Mouse (Mus musculus): Measurements from ENCODE around the gene 6430571L13Rik. TPM values are rescaled to one million over a fixed set of nuclear protein-coding genes. Genes with fewer than 3 reads are reported as not detected.

The 6430571L13Rik gene
- total RNA-seq, 2 experiments from 2014 or later: not detected

GRCm38 (mm10) chr9:107336386-107336785 is 4.0 kb upstream of the 6430571L13Rik start:
- no peak for ATAC-seq (ENCODE audit: poor library complexity, severe bottlenecking)

DNA sequence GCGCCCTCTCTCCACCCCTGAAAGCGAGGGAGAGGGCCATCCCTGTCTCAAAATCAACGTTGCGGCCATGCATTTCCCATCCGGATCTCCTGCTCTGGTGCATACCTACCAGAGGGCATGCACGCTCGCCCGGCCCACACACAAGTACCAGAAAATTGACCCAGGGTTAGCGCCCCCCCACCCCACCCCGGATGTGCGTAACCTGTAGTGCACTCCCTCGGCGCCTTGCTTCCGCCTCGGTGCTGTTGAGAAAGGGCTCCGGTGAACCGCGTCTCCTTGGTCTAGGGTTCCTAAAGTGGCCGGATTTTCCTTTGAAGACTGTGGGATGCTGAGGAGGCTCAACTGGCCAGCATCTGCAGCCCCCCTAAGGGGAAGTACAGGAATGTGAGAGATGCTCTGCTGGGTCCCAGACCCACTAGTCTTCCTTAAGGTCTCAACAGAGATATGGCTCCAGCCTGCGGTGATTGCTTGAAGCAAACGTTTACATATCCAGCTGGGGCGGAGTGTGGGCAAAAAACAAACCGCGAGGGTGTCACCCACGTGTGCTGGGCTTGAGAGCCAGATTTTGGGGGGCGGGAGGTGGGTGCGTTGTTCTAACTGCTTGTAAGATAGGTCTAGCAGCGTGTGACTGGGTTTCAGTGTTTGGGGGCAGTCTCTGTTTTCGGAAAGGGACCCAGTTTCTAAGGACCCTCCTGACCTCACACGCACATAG is 2.1 kb upstream of the 6430571L13Rik start, which contains the start of gene Hemk1:
Gene Hemk1 (minus strand): TSS at position 179 of the 712 bp plus-strand sequence.
- ATAC-seq (ENCODE audit: poor library complexity, severe bottlenecking): peak; percentile 76

DNA sequence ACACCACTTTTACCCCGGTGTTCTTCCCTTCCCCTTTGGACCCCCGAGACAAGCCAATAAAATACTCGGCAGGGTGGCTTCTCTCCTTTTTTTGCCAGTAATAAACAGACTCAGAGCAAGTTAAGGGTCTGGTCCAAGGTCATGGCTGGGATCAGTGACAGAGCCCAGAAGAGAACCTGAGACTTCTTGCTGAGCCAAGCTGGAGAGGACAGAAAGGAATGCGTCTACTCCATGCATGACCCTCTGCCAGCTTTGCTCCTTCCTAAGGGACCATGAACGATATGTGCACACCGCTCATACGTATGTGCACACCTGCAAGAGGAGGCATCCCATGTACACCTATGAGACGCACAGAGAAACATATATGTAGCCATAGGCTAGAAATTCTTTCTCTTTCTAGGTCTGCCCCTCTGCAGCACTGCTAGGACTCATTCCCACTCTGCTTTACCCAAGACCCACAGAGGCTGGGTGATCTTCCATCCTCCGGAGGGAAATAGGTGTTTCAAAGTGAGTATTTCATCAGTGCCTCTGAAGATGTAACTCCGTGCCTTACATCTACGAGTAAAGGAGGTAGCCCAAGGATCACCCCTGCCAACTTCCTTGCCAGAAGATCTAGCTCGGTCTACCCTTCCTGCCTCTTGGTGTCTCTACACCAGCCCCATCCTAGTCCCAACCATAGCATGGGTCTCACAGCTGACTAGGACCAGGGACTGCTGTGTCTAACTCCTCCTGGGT is 676 bp downstream of the 6430571L13Rik start:
- no peak for ATAC-seq (ENCODE audit: poor library complexity, severe bottlenecking)

DNA sequence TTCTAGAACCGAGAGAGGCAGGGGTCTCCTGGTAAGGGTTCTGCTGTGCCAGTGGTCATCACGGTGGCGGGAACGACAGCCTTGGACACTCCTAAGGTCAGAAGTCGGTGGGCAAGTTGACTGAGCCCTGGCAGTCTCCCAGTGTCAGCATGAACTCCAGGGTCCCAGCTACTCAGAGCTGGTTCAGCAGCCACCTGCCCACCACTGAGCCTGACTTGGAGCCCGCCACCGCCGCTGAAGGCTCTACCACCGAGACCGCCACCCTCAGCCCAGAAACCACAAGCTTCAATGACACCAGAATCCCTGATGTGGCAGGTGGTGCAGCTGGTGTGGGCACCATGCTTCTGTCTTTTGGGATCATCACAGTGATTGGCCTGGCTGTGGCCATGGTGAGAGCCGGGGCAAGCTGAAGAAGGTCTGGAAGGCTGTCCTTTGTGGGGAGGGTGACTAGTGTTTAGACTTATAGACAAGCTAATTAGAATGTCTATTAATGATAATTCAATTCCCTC is 1.9 kb downstream of the 6430571L13Rik start:
- ATAC-seq (ENCODE audit: poor library complexity, severe bottlenecking): no peak

- ATAC-seq (ENCODE audit: poor library complexity, severe bottlenecking): no peak
Observed at GRCm38 (mm10) chr9:107343146-107343943, 2.9 kb downstream of the 6430571L13Rik start.

DNA sequence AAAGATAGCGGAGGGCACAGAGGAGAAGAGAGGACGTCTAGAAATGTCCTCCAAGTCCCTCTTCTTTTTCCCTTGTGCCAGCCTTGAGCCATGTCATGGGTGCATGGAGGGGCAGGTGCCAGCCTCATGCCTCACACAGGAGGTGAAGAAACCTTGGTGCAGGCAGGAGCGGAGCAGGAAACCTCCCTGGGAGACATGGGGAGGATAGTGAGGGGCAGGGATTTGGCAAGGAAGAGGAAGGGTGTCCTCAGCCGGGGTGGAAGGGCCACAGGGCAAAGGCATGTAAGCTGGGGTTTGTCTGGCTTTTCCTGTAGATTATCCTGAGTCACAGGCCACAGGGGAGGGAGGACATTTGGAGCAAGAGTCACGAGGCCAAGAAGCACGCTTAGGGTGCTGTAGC is 3.6 kb downstream of the 6430571L13Rik start:
- no peak for ATAC-seq (ENCODE audit: poor library complexity, severe bottlenecking)

GRCm38 (mm10) chr9:107346081-107346480 is 5.7 kb downstream of the 6430571L13Rik start:
- ATAC-seq (ENCODE audit: poor library complexity, severe bottlenecking): no peak

DNA sequence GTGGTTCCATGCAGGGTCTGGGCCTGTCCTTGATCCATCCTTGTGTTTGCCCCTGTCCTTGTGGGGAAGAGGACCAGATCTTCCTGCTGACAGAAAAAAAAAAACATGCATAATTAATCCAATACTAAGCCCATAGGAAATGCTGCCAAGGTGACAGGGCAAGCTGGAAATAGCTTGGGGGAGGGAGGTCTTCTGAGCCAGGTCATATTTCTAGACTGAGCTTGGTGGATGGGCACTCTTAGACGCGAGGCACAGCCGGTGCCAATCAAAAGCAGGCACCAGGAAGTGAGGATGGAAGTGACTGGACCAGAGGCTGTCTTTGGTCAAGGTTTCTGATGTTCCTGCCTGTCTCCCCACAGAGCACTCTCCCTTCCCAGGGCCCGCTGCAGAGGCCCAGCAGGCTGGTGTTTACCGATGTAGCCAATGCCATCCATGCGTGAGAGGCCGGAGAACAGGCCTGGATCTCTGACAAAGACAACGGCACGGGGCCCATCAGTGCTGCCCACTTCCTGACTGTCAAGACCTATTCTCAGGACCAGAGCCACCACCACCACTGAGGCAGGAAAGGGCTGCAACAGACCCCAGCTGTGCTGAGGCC is 7.3 kb downstream of the 6430571L13Rik start:
- no peak for ATAC-seq (ENCODE audit: poor library complexity, severe bottlenecking)

- ATAC-seq (ENCODE audit: poor library complexity, severe bottlenecking): no peak
Observed at GRCm38 (mm10) chr9:107349321-107349720, 8.9 kb downstream of the 6430571L13Rik start.

DNA sequence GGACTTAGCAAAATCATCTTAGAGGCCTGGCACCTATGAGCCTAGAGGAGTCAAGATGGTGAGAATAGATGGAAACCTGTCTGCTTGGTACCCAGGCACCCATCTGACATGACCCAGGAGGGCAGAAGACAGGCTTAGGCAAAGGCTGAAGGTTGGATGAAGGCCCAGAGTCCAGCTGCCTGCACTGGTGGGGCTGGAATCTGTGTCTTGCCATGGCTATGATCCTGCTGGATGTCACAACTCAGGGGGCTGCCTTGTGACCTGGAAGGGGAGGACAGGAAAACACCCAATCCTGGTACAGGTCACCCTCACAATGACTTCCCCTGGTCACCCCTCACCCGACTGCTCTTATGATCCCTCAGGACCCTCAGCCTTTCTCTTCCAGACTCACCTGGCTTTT is 14.4 kb downstream of the 6430571L13Rik start:
- ATAC-seq (ENCODE audit: poor library complexity, severe bottlenecking): no peak

GRCm38 (mm10) chr9:107355870-107356765 is 15.7 kb downstream of the 6430571L13Rik start:
- ATAC-seq (ENCODE audit: poor library complexity, severe bottlenecking): peak; percentile 71

DNA sequence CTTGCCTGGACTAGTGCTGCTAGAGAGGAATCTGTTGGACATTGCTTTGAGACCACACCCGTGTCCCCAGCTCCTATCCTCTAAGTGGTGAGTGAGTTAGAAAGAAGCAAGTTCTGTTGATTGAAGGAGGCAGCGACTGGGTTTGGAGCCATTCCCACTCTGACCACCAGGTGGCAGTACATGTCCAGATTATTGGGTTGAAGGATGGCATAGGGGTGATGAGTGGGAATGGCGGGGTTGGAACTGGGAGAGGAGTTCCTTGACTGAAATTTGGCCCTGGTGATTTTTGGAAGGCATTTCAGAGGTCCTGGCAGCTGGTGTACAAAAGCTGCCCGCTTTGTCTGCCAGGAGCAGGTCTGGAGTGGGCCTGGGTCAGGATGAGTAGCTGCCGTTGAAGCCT is 17.2 kb downstream of the 6430571L13Rik start:
- peak; percentile 69 for ATAC-seq (ENCODE audit: poor library complexity, severe bottlenecking)

- ATAC-seq (ENCODE audit: poor library complexity, severe bottlenecking): no peak
Observed at GRCm38 (mm10) chr9:107360989-107361388, 20.6 kb downstream of the 6430571L13Rik start.

DNA sequence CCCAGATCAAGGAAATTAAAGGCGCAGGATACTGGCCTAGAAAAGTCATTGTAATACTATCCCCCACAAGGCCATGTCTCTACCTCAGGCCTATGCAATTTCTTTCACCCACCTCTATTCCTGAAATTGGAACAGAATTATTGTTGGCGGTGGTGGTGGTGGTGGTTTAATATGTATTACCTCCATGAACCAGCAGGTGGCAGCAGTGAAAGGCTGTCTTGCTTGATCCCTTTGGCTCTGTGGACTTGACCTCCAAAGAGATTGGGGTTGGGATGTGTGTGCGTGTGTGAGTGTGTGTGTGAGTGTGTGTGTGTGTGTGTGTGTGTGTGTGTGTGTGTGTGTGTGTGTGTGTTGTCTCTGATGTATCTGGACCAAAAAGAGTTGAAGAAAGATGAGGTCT is 26.2 kb downstream of the 6430571L13Rik start:
- peak; percentile 66 for ATAC-seq (ENCODE audit: poor library complexity, severe bottlenecking)

DNA sequence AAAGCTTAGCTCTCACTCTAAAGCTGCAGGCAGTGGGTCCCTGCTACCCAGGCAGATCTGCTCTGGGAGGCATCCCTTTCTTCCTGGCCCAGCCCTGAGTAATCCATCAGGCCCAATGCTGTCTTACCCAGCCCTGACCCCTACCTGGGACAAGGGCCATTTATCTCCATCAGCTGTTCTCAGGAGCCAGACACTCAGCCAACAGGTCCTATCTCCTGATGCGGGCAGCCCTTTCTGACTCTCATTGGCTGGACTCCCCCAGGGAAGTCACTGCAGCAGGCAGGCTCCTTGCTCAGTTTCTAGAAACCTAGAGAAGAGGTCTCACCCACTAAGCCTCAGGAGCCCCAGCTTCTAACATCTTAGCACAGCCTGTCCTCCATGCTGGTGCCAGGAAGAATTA is 27.9 kb downstream of the 6430571L13Rik start:
- ATAC-seq (ENCODE audit: poor library complexity, severe bottlenecking): no peak

DNA sequence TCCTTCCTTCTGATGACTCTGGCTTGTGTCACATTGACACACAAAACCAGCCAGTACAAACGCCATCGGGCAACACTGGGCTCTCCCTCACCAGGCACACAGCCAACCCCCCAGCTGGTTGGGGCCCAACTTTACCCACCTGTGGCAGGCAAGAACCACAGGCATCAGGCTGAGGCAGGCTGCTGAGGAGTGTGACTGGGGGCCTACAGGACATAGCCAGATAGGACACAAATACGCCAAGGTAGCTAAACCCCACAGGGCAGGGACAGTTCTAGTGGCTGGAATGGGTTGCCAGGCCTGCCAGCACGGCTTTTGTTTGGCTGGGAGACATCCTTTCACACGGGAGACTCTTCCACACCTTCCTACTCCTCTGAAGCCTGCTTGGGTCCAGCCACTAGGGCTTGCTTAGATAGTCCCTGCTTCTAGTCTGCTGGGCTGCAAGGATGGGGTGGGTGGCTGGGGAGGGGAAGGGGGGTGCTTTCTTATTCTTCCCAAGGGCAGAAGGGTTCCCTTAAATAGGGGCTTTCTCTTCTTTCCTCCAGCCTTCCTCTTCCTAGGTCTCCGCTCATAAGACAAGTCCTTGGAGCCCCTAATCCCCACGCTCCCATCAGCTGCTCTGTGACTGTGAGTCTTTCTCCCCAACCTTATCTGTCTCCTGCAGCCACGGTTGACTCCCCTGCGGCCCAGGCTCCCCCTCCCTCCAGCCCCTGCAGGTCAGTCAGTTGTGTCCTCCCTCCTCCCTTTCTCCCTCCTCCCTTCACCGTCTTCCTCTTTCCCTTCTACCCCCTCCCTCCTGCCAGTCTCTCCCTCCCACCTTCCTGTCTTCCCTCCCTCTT is 29.1 kb downstream of the 6430571L13Rik start:
- no peak for ATAC-seq (ENCODE audit: poor library complexity, severe bottlenecking)

- ATAC-seq (ENCODE audit: poor library complexity, severe bottlenecking): no peak
Observed at GRCm38 (mm10) chr9:107370106-107370463, 29.7 kb downstream of the 6430571L13Rik start.

- ATAC-seq (ENCODE audit: poor library complexity, severe bottlenecking): peak; percentile 93
Observed at GRCm38 (mm10) chr9:107372441-107372840, 32.0 kb downstream of the 6430571L13Rik start.

DNA sequence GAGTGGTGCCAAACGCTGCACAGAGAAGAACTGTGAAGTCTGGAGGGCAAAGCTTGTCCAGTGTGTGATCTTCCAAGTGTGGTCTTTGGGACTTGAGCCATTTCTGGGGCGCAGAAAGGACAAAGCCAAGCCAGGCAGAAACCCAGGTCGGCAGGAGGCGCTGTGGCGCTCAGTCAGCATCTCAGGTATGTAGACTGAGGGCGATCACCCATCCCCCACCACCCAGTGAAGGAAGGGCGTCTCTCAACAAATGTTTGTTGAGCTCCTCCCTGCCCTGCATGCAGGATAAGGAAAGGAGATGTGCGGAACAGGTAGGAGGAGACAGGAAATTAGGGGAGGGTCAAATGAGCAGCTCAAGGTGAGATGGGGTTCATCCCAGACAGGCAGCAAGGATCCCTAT is 34.2 kb downstream of the 6430571L13Rik start:
- ATAC-seq (ENCODE audit: poor library complexity, severe bottlenecking): no peak

Data from megakaryocyte, adult 5-6 weeks (primary cell).